Mouse (Mus musculus): ENCODE measurements at regions not wholly inside any gene's neighbourhood (a gene's known extent, or its start where the extent isn't known, plus 50 kb on each side); places are given as distances from the start of the nearest gene placed in this dataset.

- no peak for DNase-seq (ENCODE audit: low spot score)
Observed at GRCm38 (mm10) chrX:42332906-42333305, 156.6 kb upstream of the Tex13c2 start.

DNA sequence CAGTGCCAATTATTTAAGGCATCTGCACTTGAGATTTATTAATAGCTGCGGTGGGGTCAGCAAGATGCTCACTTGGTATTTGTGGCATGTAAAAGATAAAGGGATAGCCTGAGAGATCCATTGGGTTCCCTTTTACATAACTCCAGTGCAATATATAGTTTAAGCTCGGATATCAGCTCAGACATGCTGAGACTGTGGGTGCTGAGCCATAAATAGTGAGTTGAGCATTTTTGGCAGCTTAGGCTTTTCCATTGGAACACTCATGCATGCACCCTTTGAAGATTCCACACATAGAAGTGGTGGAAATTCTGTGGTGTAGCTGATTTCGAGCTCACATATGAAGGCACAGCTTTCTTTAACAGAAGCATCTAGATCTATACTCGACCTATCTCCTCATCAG, 155.9 kb upstream of the Tex13c2 start:
- DNase-seq (ENCODE audit: low spot score), result no peak

- no peak for DNase-seq (ENCODE audit: low spot score)
Observed at GRCm38 (mm10) chrX:42334794-42335193, 154.7 kb upstream of the Tex13c2 start.

GRCm38 (mm10) chrX:42336772-42337171, 152.7 kb upstream of the Tex13c2 start:
- DNase-seq (ENCODE audit: low spot score), result no peak

DNA sequence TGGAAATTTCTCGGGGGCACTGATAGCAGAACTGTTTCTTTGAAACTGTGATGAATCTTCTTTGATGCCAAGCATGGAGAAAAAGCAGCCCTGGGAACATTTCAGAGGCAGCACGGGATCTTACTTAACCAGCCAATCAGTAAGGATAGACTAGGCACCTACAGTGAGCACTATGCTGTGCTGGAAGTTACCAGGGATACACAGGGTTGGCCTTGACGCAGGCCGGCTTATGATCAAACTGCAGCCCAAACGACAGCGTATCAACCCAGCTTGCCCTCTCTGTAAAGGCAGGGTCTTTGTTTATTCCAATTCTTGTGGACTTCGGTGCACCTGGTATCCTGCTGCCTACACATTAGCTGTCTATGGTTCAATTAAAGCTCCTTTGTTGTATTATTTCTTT, 147.1 kb upstream of the Tex13c2 start:
- DNase-seq (ENCODE audit: low spot score), result no peak

DNA sequence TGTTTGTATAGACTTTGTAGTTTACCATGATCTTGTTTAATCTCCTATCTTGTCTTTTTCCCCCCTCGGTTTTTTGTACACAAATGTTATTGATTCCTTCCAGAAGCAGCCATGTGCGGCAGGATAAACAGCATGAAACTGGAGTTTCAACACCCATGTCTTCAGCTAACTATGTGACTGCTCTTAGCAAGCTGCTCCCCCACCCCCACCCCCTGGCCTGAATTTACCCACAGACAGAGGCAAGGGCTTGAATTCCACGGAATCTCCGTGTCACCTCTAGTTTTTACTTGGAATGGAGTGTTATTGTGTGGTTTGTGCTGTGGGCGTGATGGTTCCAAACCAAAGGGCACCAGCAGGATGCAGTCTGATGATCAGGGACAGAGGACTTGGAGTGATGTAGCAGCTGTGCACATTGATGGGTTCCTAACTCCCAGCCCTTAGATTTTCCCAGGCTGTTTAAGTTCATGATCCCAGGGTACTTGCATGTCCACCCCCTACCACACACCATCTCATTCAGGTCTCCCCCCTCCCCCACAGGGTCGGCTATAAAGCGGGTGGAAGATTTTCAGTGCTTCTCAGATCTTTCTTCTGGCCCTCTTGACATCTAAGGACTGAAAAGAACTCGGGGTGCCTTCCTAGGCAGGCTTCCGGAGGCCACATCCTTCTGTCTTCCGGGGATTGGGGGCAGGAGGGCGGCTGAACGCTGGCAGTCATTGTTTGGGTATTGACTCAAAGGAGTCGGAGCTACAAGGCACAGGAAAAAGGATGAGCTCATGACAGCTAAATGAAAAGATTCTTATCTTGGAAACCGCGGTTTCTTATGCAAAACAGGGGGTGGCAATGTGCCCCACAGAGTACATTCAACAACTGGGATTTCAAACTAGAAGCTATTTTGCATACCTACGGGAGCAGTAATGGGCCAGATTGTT, 146.3 kb upstream of the Tex13c2 start:
- DNase-seq (ENCODE audit: low spot score), result no peak

DNA sequence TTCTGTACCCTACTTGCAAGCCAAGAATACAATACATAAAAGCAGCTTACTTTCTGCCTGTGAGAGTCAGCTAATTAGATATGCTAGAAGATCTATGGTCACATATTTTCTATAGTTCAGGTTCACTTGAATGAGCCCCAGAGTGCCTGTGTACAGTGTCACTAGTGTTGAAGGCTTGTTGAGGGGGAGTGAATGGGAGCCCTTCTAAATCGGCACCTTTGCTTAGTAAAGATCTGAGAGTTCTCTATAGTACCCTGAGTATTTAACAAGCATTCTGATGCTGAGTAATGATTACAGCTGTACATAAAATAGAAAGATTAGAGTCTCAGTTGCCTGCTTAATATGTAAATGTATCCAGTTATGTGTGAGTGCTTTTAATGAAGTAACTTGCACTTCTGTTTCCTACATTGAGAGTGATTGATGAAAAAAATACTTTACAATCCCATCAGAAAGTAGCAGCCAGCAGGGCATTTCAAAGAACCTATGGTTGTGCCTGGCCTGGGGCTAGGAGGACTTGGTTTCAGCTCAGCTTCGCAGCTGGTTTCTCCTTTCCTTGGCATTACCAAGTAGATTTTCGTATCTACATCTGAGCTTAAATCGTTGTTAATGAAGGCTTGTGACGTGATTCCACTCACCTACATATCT, 136.8 kb upstream of the Tex13c2 start:
- DNase-seq (ENCODE audit: low spot score), result no peak

- DNase-seq (ENCODE audit: low spot score), result no peak
Observed at GRCm38 (mm10) chrX:42359381-42360172, 129.9 kb upstream of the Tex13c2 start.

DNA sequence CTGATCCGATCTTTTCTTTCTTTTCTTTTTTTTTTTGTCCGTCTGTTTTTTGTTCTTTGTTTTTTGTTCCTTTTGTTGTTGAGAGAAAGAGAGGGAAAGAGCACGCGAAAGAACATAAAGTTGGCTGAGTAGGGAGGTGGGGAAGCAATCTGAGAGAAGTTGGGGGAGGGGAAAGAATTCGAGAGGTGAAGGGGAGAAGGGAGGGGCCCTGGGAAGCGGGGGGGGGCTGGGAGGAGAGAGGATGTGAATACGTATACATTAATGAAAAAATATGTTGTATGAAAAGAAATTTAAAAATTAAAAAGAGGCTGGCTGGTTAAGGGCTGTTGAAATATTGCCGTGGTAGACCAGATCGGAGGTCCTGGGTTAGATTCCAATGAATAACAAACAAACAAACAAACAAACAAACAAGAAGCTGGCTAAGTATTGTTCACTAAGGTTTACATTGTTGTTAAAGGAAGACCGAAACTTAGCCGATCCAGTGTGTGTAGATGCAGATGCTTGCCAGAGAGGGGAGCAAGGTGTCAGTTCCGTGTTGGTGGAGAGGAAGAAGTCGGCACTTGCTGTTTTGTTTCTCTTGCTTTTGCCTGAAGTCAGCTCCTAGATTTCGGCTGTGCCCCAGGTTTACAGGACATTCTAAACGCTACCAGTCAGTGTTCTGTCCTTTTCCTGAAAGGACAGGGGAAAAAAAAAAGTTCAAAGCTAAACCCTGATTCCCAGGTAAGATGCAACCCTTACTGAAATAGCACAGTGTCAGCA, 129.1 kb upstream of the Tex13c2 start:
- no peak for DNase-seq (ENCODE audit: low spot score)

GRCm38 (mm10) chrX:42360973-42361372, 128.5 kb upstream of the Tex13c2 start:
- DNase-seq (ENCODE audit: low spot score), result no peak

- DNase-seq (ENCODE audit: low spot score), result no peak
Observed at GRCm38 (mm10) chrX:42361400-42362028, 128.0 kb upstream of the Tex13c2 start.

DNA sequence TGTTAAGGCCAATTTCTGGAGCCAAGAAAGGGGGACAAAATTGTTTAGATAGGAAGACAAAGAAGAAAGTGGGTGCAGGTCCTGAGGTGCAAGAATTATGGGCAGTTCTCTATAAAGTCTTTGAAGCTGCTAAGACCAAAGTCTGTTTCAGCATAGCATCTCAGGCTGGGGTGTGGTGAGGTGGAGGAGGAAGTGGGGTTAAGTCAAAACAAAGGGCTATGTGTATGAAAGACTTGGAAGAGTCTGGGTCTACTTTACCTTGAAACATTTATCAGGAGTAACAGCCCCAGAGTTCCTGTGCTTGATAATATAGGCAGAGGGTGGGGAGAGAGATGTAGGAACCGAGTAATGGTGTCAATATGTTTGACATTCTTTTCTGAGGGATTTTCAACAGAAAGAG, 125.4 kb upstream of the Tex13c2 start:
- DNase-seq (ENCODE audit: low spot score), result no peak

GRCm38 (mm10) chrX:42373794-42374398, 115.6 kb upstream of the Tex13c2 start:
- DNase-seq (ENCODE audit: low spot score), result peak; percentile 5

DNA sequence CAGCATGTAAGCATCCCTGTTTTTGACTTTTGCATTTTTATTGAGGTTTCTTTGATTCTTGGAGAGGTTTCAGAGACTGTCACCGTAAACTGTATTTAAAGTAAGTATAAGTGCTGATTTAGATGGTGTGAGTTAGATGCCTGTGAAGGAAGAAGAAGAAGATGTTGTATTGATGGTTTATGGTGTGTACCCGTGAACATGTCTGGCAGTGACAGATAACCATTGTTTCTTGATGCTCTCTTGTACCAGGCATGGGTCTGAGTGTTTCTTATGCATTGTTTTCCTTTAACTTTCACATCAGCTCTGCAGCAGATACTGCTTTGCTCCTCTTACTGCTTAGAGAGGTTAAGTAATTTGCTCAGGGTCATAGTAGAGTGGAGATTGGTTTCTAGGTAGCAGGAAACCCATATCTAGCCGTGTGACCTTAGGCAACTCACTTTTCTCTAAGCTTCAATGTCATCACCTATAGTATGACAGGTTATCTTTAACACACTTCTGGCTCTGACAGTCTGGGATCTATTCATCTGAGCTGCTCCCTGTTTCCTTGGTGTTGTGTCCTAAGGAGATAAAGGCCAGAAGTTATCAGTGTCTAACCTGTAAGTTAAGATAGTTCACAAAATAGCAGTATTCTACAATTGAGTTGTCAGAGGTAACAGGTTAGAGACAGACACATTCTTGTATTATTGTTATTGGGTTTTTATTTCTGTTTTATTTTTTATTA, 95.5 kb upstream of the Tex13c2 start:
- DNase-seq (ENCODE audit: low spot score), result no peak

DNA sequence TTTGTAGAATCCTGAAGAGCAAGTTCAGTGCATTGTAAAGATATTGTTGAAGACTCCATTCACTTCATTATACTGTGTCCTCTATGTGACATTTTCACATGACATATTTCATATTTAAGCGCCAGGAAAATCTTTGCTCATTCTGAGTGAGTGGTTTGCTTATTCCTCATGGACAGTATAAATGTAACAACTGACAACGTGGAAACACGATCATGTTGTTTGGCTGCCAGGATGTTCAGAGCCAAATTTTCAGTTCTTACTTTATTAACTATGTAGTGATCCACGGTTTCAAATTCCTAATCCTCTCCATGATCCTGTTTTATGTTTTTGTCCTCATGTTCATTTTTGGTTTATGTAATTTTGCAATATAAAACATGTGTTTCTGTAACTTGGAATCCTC, 93.0 kb upstream of the Tex13c2 start:
- no peak for DNase-seq (ENCODE audit: low spot score)

GRCm38 (mm10) chrX:42398836-42399235, 90.7 kb upstream of the Tex13c2 start:
- DNase-seq (ENCODE audit: low spot score), result no peak

- no peak for DNase-seq (ENCODE audit: low spot score)
Observed at GRCm38 (mm10) chrX:42399343-42399742, 90.1 kb upstream of the Tex13c2 start.

DNA sequence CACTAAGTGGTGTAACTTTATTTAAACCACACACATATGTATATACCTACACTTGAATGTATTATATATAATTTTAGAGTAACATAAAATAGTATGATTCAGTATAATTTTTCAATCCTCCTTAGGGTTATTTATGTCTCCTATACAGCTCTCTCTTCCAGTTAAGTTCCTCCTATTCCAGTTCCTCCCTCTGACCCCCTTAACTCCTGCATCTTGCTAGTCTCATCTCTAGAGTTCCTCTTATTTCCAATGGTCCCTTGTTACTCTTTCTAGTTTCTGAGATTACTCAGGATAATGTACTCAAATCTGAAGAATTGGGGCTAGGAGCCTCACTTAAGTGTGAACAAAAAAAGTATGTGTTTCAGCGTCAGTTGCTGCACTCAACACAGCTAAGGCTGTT, 88.4 kb upstream of the Tex13c2 start:
- no peak for DNase-seq (ENCODE audit: low spot score)

GRCm38 (mm10) chrX:42401564-42402334, 87.7 kb upstream of the Tex13c2 start:
- DNase-seq (ENCODE audit: low spot score), result no peak

- no peak for DNase-seq (ENCODE audit: low spot score)
Observed at GRCm38 (mm10) chrX:42402335-42402605, 87.2 kb upstream of the Tex13c2 start.

All from layer of hippocampus, adult 11-12 months (tissue).